Mouse (Mus musculus): ENCODE results near the gene Egr2.

GRCm38 (mm10) chr10:67512871-67513270 lies 22.4 kb upstream of the Egr2 start:
- no peak for TF ChIP-seq CTCF (IDR thresholded peaks at IDR 0.05; ENCODE audit: insufficient read depth, low read length)
- TF ChIP-seq POLR2A (IDR thresholded peaks at IDR 0.05; ENCODE audit: borderline replicate concordance, extremely low read depth, low read depth, low read length) = no peak

All from lung, adult 2 months (tissue).